Mouse (Mus musculus) gastrocnemius, adult 2 months (tissue): ENCODE results near the gene Tom1l2. TPM values are rescaled to one million over a fixed set of nuclear protein-coding genes. Genes with fewer than 3 reads are reported as not detected.

Experiments
- DNase-seq: peaks from one replicate; pipeline ENCODE4 v3.0.0; 2022
- H3K27ac ChIP-seq: fragments of 200-600 bp; 2 replicates; pipeline ENCODE4 v1.8.1; 2022; ENCODE audit warnings: mild to moderate bottlenecking
- H3K4me3 ChIP-seq: fragments of 200-600 bp; 2 replicates; pipeline ENCODE4 v1.8.1; 2022; ENCODE audit warnings: mild to moderate bottlenecking, moderate library complexity
- CTCF ChIP-seq: fragments of 200-600 bp; IDR thresholded peaks from 2 replicates; pipeline ENCODE4 v1.8.1; 2022; ENCODE audit warnings: antibody characterized with exemption, mild to moderate bottlenecking, moderate library complexity
- intact Hi-C: fragments of 180-260 bp; cut with DNase I; formaldehyde crosslinking; loops from one replicate; pipeline ENCODE4 v1.15.1; 2025
- total RNA-seq, 2 experiments: library from RNA; stranded (reverse); gene quantifications; 2 replicates each; pipeline ENCODE4 v1.2.3; 2021

Tom1l2 gene
- total RNA-seq, 2 experiments from 2014 or later = 63.7 to 63.9 TPM

GRCm38 (mm10) chr11:60210305-60210724, 142.4 kb downstream of the Tom1l2 start:
- Histone ChIP-seq H3K27ac (peak overlapping the region; percentile 89), H3K4me3 (peak overlapping the region; percentile 69)
- intact Hi-C loops = loop anchor here (5.0 kb wide), 1 partner anchor 142 kb away; the partner anchor contains the start of genes Drc3 and Tom1l2
- peak; percentile 98 for DNase-seq
- no peak for TF ChIP-seq CTCF

GRCm38 (mm10) chr11:60209933-60210249, 142.8 kb downstream of the Tom1l2 start:
- no peak for TF ChIP-seq CTCF
- H3K27ac ChIP-seq = peak overlapping the region; percentile 89
- intact Hi-C loops = loop anchor here (5.0 kb wide), 1 partner anchor 142 kb away; the partner anchor contains the start of genes Drc3 and Tom1l2

GRCm38 (mm10) chr11:60209217-60209932, 143.3 kb downstream of the Tom1l2 start:
- peak overlapping the region; percentile 69 for H3K4me3 ChIP-seq
- peak; percentile 87 for DNase-seq
- H3K27ac ChIP-seq = peak overlapping the region; percentile 89
- no peak for TF ChIP-seq CTCF
- intact Hi-C loops = no loop called here

More at GRCm38 (mm10) chr11:60209933-60210249, 142.8 kb downstream of the Tom1l2 start:
- no peak for DNase-seq
- peak overlapping the region; percentile 69 for H3K4me3 ChIP-seq

GRCm38 (mm10) chr11:60208712-60209111, 144.0 kb downstream of the Tom1l2 start:
- intact Hi-C loops = no loop called here
- Histone ChIP-seq H3K4me3 (peak overlapping the region; percentile 69), H3K27ac (peak overlapping the region; percentile 89)
- DNase-seq = no peak
- no peak for TF ChIP-seq CTCF

GRCm38 (mm10) chr11:60208201-60208600, 144.5 kb downstream of the Tom1l2 start:
- TF ChIP-seq CTCF = no peak
- no peak for DNase-seq
- Histone ChIP-seq H3K27ac (peak overlapping the region; percentile 89), H3K4me3 (peak overlapping the region; percentile 69)
- intact Hi-C loops = no loop called here

GRCm38 (mm10) chr11:60206207-60206606, 146.5 kb downstream of the Tom1l2 start:
- Histone ChIP-seq H3K4me3 (no peak overlapping the region), H3K27ac (no peak overlapping the region)
- no peak for DNase-seq
- intact Hi-C loops = no loop called here
- TF ChIP-seq CTCF = no peak

- TF ChIP-seq CTCF = no peak
- Histone ChIP-seq H3K27ac (no peak overlapping the region), H3K4me3 (no peak overlapping the region)
- intact Hi-C loops = no loop called here
- no peak for DNase-seq
These were observed 147.7 kb downstream of the Tom1l2 start for GRCm38 (mm10) chr11:60205026-60205425.

GRCm38 (mm10) chr11:60202710-60203638, 149.7 kb downstream of the Tom1l2 start:
- intact Hi-C loops = loop anchor here (5.0 kb wide), 1 partner anchor 89 kb away; no protein-coding TSS in a partner anchor
- no peak overlapping the region for H3K4me3 ChIP-seq
- H3K27ac ChIP-seq = no peak overlapping the region
- TF ChIP-seq CTCF = no peak
- no peak for DNase-seq

GRCm38 (mm10) chr11:60200384-60200783, 152.3 kb downstream of the Tom1l2 start:
- DNase-seq = no peak
- no peak for TF ChIP-seq CTCF
- H3K4me3 ChIP-seq = no peak overlapping the region
- no peak overlapping the region for H3K27ac ChIP-seq
- intact Hi-C loops = loop anchor here (5.0 kb wide), 1 partner anchor 92 kb away; no protein-coding TSS in a partner anchor

GRCm38 (mm10) chr11:60199702-60200184, 153.0 kb downstream of the Tom1l2 start:
- TF ChIP-seq CTCF = peak; percentile 100; the same call in 1 of the 2 replicates
- peak; percentile 92 for DNase-seq
- H3K4me3 ChIP-seq = peak overlapping the region; percentile 32
- intact Hi-C loops = loop anchor here (1.0 to 5.0 kb wide), 3 partner anchors 93 to 213 kb away; no protein-coding TSS in a partner anchor
- 0 out of 2 replicates have a peak overlapping the region, but pooled peaks have one; percentile 38 for H3K27ac ChIP-seq

- Histone ChIP-seq H3K4me3 (no peak overlapping the region), H3K27ac (peak overlapping the region; percentile 28; the same call in 1 of the 2 replicates)
- TF ChIP-seq CTCF = no peak
- no peak for DNase-seq
- intact Hi-C loops = loop anchor here (1.0 to 5.0 kb wide), 2 partner anchors 96 to 214 kb away; no protein-coding TSS in a partner anchor
These were observed 154.1 kb downstream of the Tom1l2 start for GRCm38 (mm10) chr11:60198651-60199050.

- no peak for DNase-seq
- H3K4me3 ChIP-seq = no peak overlapping the region
- intact Hi-C loops = loop anchor here (5.0 kb wide), 1 partner anchor 96 kb away; no protein-coding TSS in a partner anchor
- peak overlapping the region; percentile 28; the same call in 1 of the 2 replicates for H3K27ac ChIP-seq
- TF ChIP-seq CTCF = no peak
These were observed 154.6 kb downstream of the Tom1l2 start for GRCm38 (mm10) chr11:60197998-60198619.
